In genomic region chr6:29917947-29918346, GRCm38 (mm10) we compare ENCODE assay signal across 8 mouse cellular contexts. TPM values are rescaled to one million over a fixed set of nuclear protein-coding genes. Genes with fewer than 3 reads are reported as not detected.
DNase-seq lines count a peak whose midpoint lies in the region; ATAC-seq and TF ChIP-seq lines count a peak whose summit lies in the region.

No protein-coding gene starts in this region.

- H3K9me3 ChIP-seq in heart, embryonic 13.5 days, result no peaks in the 10 kb centered on the region
- H3K9me3 ChIP-seq in embryonic facial prominence, embryonic 15.5 days (replicated peaks), result no peaks in the 10 kb centered on the region
- no peaks in the 10 kb centered on the region for H3K9me3 ChIP-seq in intestine, postnatal 0 days (ENCODE audit: control insufficient read depth)

- H3K36me3 ChIP-seq in heart, embryonic 13.5 days, result peaks cover 14% of the 10 kb centered on the region
- no peaks in the 10 kb centered on the region for H3K36me3 ChIP-seq in embryonic facial prominence, embryonic 15.5 days
- H3K36me3 ChIP-seq in intestine, postnatal 0 days (ENCODE audit: control insufficient read depth, insufficient read depth), result no peaks in the 10 kb centered on the region

- no peak for ATAC-seq in heart, embryonic 13.5 days (ENCODE audit: extremely low read depth, insufficient number of reproducible peaks, low FRiP score, low TSS enrichment)
- no peak for ATAC-seq in embryonic facial prominence, embryonic 15.5 days (ENCODE audit: insufficient number of reproducible peaks, low FRiP score, low TSS enrichment, low read depth)
- no peak for ATAC-seq in intestine, postnatal 0 days

- H3K4me3 ChIP-seq in heart, embryonic 13.5 days, result peak overlapping the region; percentile 91
- peak overlapping the region; percentile 73 for H3K4me3 ChIP-seq in embryonic facial prominence, embryonic 15.5 days (replicated peaks)
- H3K4me3 ChIP-seq in intestine, postnatal 0 days (ENCODE audit: low read depth, low read length), result peak overlapping the region; percentile 77

- peaks cover 25% of the 10 kb centered on the region for H3K27me3 ChIP-seq in heart, embryonic 13.5 days (replicated peaks)
- peaks cover 6% of the 10 kb centered on the region; the same call in 1 of the 2 replicates for H3K27me3 ChIP-seq in embryonic facial prominence, embryonic 15.5 days
- H3K27me3 ChIP-seq in intestine, postnatal 0 days (replicated peaks; ENCODE audit: control insufficient read depth, insufficient read depth, low read length), result peaks cover 11% of the 10 kb centered on the region; the same call in 1 of the 2 replicates

- H3K4me2 ChIP-seq in heart, embryonic 13.5 days, result peak overlapping the region; percentile 93
- H3K4me2 ChIP-seq in embryonic facial prominence, embryonic 15.5 days (replicated peaks), result peak overlapping the region; percentile 97; the same call in 1 of the 2 replicates
- H3K4me2 ChIP-seq in intestine, postnatal 0 days (replicated peaks; ENCODE audit: low read depth), result no peak overlapping the region

- H3K27ac ChIP-seq in heart, embryonic 13.5 days (replicated peaks), result peak overlapping the region; percentile 82; the same call in 1 of the 2 replicates
- no peak overlapping the region for H3K27ac ChIP-seq in embryonic facial prominence, embryonic 15.5 days (replicated peaks)
- H3K27ac ChIP-seq in intestine, postnatal 0 days (ENCODE audit: low read depth, low read length), result no peak overlapping the region

- H3K9ac ChIP-seq in heart, embryonic 13.5 days, result peak overlapping the region; percentile 93
- H3K9ac ChIP-seq in embryonic facial prominence, embryonic 15.5 days, result no peak overlapping the region
- no peak overlapping the region for H3K9ac ChIP-seq in intestine, postnatal 0 days (ENCODE audit: low read depth, low read length)

- WGBS in heart, embryonic 13.5 days, result 41% methylated on average over 4 of the region's 4 CpGs
- 20% methylated on average over 4 of the region's 4 CpGs for WGBS in embryonic facial prominence, embryonic 15.5 days
- WGBS in intestine, postnatal 0 days, result 54% methylated on average over 4 of the region's 4 CpGs

- no peak for TF ChIP-seq CTCF in intestine, postnatal 0 days (IDR thresholded peaks at IDR 0.05; ENCODE audit: low read depth)

- peaks cover 23% of the 10 kb centered on the region for H3K4me1 ChIP-seq in heart, embryonic 13.5 days
- peaks cover 14% of the 10 kb centered on the region for H3K4me1 ChIP-seq in embryonic facial prominence, embryonic 15.5 days
- H3K4me1 ChIP-seq in intestine, postnatal 0 days (replicated peaks; ENCODE audit: control insufficient read depth, insufficient read depth, low read length), result no peaks in the 10 kb centered on the region

- intact Hi-C loops in left cerebral cortex, postnatal 14 days (cut with DNase I), result loop anchor here (10.0 kb wide), 1 partner anchor 167 kb away; no protein-coding TSS in a partner anchor

- no peak for DNase-seq in heart, adult 8-10 months (ENCODE audit: low spot score)
- peak; percentile 14 for DNase-seq in neural tube, embryonic 10.5 days (ENCODE audit: extremely low spot score, low spot score)
- no peak for DNase-seq in left cerebral cortex, postnatal 14 days (ENCODE audit: low spot score in 2 of 2)
- DNase-seq in right cerebral cortex, postnatal 25 days, result no peak
- no peak for DNase-seq in lung, postnatal 25 days (ENCODE audit: low spot score)

RNA-seq across cellular contexts. Expression of gene Strip2, which starts 1.1 kb away (rescaled TPM):
- 37.4 and 39.3 TPM in 2 replicates for polyA plus RNA-seq in heart, embryonic 13.5 days (2015; fragmentation: Nextera tagmentation; extraction: Ambion mirVana)
- total RNA-seq in heart, adult 8-10 months (2022), result 10 to 100 TPM; 51.6 to 63.6 (median 58.9) TPM
- polyA plus RNA-seq in embryonic facial prominence, embryonic 15.5 days (2015; fragmentation: Nextera tagmentation; extraction: Ambion mirVana), result 1.0 and 1.1 TPM in 2 replicates
- polyA plus RNA-seq in intestine, postnatal 0 days (2015; fragmentation: Nextera tagmentation; extraction: Ambion mirVana), result 0.46 and 0.63 TPM in 2 replicates
- 10 to 100 TPM; 13.2 to 14.9 TPM for total RNA-seq in left cerebral cortex, postnatal 14 days (2021)

Comparison
In these comparisons a context has a peak if more than half of its experiments do, and no peak if none do; other contexts are left out.
1. RNA of gene Strip2, which starts 1.1 kb away (polyA plus RNA-seq): 37.4 to 39.3 TPM in heart, embryonic 13.5 days; 1.0 to 1.1 TPM in embryonic facial prominence, embryonic 15.5 days and 0.46 to 0.63 TPM in intestine, postnatal 0 days; every median in the first group is over 10 times any median in the second.
2. Peak in every context shown above with its lines, with median percentiles within 50 percentile points of each other: H3K4me3 ChIP-seq.